Mouse (Mus musculus) stomach, postnatal 0 days (tissue): ENCODE measurements around the gene Hspa1a.

Experiments
- CTCF ChIP-seq: IDR thresholded peaks from 2 replicates; pipeline ENCODE4 v1.5.1; 2016; ENCODE audit warnings: antibody characterized with exemption, low read depth, mild to moderate bottlenecking, moderate library complexity
- EP300 ChIP-seq: optimal IDR thresholded peaks from 2 replicates; pipeline ENCODE3; 2016; ENCODE audit warnings: antibody characterized with exemption

DNA sequence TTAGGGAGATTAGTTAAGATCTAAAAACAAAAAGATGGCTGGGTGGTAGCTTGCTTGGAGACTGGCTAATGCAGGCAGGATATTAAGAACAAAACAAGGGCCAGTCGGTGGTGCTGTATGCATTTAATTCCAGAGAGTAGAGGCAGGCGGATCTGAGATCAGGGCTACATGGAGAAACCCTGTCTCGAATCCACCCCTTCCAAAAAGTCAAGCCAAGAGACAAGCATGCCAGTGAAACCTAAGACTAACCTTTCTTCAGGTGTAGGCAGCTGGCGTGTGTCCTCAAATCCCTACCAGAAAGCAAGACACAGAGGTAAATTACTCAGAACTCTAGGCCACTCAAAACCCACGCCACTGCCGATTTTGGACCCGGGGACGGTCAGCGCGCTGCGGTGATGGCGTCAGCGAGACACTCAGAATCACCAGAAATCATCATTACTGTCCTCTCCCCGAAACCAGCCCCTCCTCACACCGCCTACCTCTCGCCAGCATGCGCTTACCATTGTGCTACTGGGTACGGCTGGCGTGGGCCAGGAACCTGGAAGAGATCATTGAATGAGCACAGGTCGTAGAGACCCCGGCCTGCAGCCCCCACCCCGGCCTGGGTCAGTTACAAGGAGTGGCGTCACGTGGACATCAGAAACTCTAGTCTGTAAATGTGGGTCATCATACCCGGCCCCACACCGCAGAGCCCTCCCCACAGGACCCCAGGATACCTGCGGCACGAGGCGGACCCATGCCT is 20.1 kb downstream of the Hspa1a start:
- TF ChIP-seq CTCF (no peak), EP300 (no peak)
